Mouse (Mus musculus): Measurements from ENCODE around the gene Mogat2.

DNA sequence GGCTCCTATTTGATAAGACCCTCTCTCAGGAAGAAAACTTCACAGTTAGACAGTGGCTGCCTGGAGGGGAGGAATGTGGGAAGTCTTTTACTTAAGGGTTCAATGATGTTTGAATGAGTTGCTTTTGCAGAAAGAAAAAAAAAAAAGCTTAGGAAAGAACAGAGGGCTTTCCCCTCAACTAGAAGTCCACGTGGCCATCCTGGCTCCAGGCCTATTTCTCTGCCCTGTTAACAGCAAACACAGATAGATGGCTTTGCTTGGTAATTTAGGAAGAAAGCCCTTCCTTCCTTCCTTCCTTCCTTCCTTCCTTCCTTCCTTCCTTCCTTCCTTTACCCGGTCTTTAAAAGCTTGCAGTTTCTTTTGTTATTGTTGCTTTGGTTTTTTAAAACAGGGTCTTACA is 3.5 kb downstream of the Mogat2 start:
- TF ChIP-seq CTCF (IDR thresholded peaks at IDR 0.05; ENCODE audit: extremely low read depth, insufficient read depth, insufficient read length, insufficient replicate concordance) (no peak), POLR2A (IDR thresholded peaks at IDR 0.05; ENCODE audit: low read depth, low read length) (no peak)

Measured in spleen, adult 2 months (tissue).